Mouse (Mus musculus) stomach, embryonic 15.5 days (tissue): Measurements from ENCODE around the gene Atp2b4. TPM values are rescaled to one million over a fixed set of nuclear protein-coding genes. Genes with fewer than 3 reads are reported as not detected.
A peak's percentile ranks its signal among the peaks of the same experiment; 100 is the strongest.

ENCODE experiments used
- ATAC-seq: fragments of 200-750 bp; cut with Nextera tagmentation; 2 replicates; pipeline ENCODE4 v1.8.0; 2017; ENCODE audit warnings: low read depth, moderate number of reproducible peaks, moderate TSS enrichment; ENCODE audit not compliant: insufficient read depth, low FRiP score
- H3K27ac ChIP-seq: fragments of 300-500 bp; sonication (generic); 2 replicates; pipeline ENCODE4 v1.5.1; 2015; ENCODE audit warnings: mild to moderate bottlenecking, inconsistent platforms
- H3K27me3 ChIP-seq: fragments of 300-500 bp; sonication (generic); replicated peaks from 2 replicates; pipeline ENCODE4 v1.6.1; 2015; ENCODE audit warnings: inconsistent platforms
- H3K36me3 ChIP-seq: fragments of 300-500 bp; sonication (generic); 2 replicates; pipeline ENCODE4 v1.6.1; 2015; ENCODE audit warnings: inconsistent platforms
- H3K4me1 ChIP-seq: fragments of 300-500 bp; sonication (generic); 2 replicates; pipeline ENCODE4 v1.6.1; 2015; ENCODE audit warnings: inconsistent platforms
- H3K4me2 ChIP-seq: fragments of 300-500 bp; sonication (generic); 2 replicates; pipeline ENCODE4 v1.6.1; 2015; ENCODE audit warnings: mild to moderate bottlenecking, inconsistent platforms
- H3K4me3 ChIP-seq: fragments of 300-500 bp; sonication (generic); replicated peaks from 2 replicates; pipeline ENCODE4 v1.5.1; 2015; ENCODE audit warnings: inconsistent platforms
- H3K9ac ChIP-seq: fragments of 300-500 bp; sonication (generic); 2 replicates; pipeline ENCODE4 v1.6.1; 2015; ENCODE audit warnings: inconsistent platforms
- H3K9me3 ChIP-seq: fragments of 300-500 bp; sonication (generic); 2 replicates; pipeline ENCODE4 v1.6.1; 2016; ENCODE audit warnings: inconsistent platforms
- WGBS: fragments of 180-500 bp; shearing (Covaris S2); methylation state at CpG from one replicate; pipeline ENCODE4 v1.1.7; 2015; 5-methylcytosine and 5-hydroxymethylcytosine counted together
- polyA plus RNA-seq: library from polyadenylated mRNA; unstranded; fragments of >200 nt; fragmentation: Nextera tagmentation; extraction: Ambion mirVana; gene quantifications from 2 replicates; pipeline ENCODE4 v1.2.1, GENCODE M21; 2015

The Atp2b4 gene
- polyA plus RNA-seq, 1 experiment from 2014 or later, result 22.0 TPM

- Histone ChIP-seq H3K4me2 (no peak overlapping the region), H3K36me3 (no peaks in the 10 kb centered on the region), H3K27ac (no peak overlapping the region), H3K4me3 (no peak overlapping the region), H3K9me3 (no peaks in the 10 kb centered on the region), H3K4me1 (peaks cover 22% of the 10 kb centered on the region; the same call in 1 of the 2 replicates), H3K9ac (no peak overlapping the region), H3K27me3 (no peaks in the 10 kb centered on the region)
- 52% methylated on average over 5 of the region's 5 CpGs for WGBS
- ATAC-seq, result no peak
These were observed 20.3 kb upstream of the Atp2b4 start for GRCm38 (mm10) chr1:133821144-133821543.

GRCm38 (mm10) chr1:133820100-133820499 is 19.3 kb upstream of the Atp2b4 start:
- Histone ChIP-seq H3K4me3 (no peak overlapping the region), H3K4me1 (peaks cover 19% of the 10 kb centered on the region; the same call in 1 of the 2 replicates), H3K36me3 (no peaks in the 10 kb centered on the region), H3K27ac (no peak overlapping the region), H3K9me3 (no peaks in the 10 kb centered on the region), H3K4me2 (no peak overlapping the region), H3K27me3 (no peaks in the 10 kb centered on the region), H3K9ac (no peak overlapping the region)
- 34% methylated on average over 2 of the region's 2 CpGs for WGBS
- no peak for ATAC-seq

GRCm38 (mm10) chr1:133818531-133818930 is 17.7 kb upstream of the Atp2b4 start:
- Histone ChIP-seq H3K27me3 (no peaks in the 10 kb centered on the region), H3K4me2 (no peak overlapping the region), H3K4me1 (peaks cover 18% of the 10 kb centered on the region; the same call in 1 of the 2 replicates), H3K9me3 (no peaks in the 10 kb centered on the region), H3K9ac (no peak overlapping the region), H3K36me3 (no peaks in the 10 kb centered on the region), H3K4me3 (no peak overlapping the region), H3K27ac (no peak overlapping the region)
- WGBS, result 78% methylated on average over 2 of the region's 2 CpGs
- no peak for ATAC-seq

GRCm38 (mm10) chr1:133815747-133816491 is 15.1 kb upstream of the Atp2b4 start:
- ATAC-seq, result peak; percentile 35; the same call in 1 of the 2 replicates
- Histone ChIP-seq H3K4me3 (no peak overlapping the region), H3K9me3 (no peaks in the 10 kb centered on the region)

GRCm38 (mm10) chr1:133809376-133809775 is 8.5 kb upstream of the Atp2b4 start:
- H3K9me3 ChIP-seq, result no peaks in the 10 kb centered on the region
- no peaks in the 10 kb centered on the region for H3K4me1 ChIP-seq
- no peak overlapping the region for H3K4me3 ChIP-seq
- WGBS, result 72% methylated on average over 5 of the region's 5 CpGs
- H3K27ac ChIP-seq, result no peak overlapping the region
- no peaks in the 10 kb centered on the region for H3K27me3 ChIP-seq
- no peak overlapping the region for H3K9ac ChIP-seq
- H3K4me2 ChIP-seq, result no peak overlapping the region
- no peak for ATAC-seq
- no peaks in the 10 kb centered on the region for H3K36me3 ChIP-seq

More at GRCm38 (mm10) chr1:133815747-133816491, 15.1 kb upstream of the Atp2b4 start:
- no peak overlapping the region for H3K9ac ChIP-seq
- H3K4me2 ChIP-seq, result no peak overlapping the region
- H3K4me1 ChIP-seq, result peaks cover 5% of the 10 kb centered on the region; the same call in 1 of the 2 replicates
- H3K36me3 ChIP-seq, result no peaks in the 10 kb centered on the region
- WGBS, result 48% methylated on average over 12 of the region's 12 CpGs
- H3K27ac ChIP-seq, result no peak overlapping the region
- H3K27me3 ChIP-seq, result no peaks in the 10 kb centered on the region

- no peak overlapping the region for H3K4me3 ChIP-seq
- 59% methylated on average over 8 of the region's 8 CpGs for WGBS
- ATAC-seq, result peak; percentile 35; the same call in 1 of the 2 replicates
- H3K36me3 ChIP-seq, result no peaks in the 10 kb centered on the region
- no peaks in the 10 kb centered on the region for H3K27me3 ChIP-seq
- no peak overlapping the region for H3K9ac ChIP-seq
- no peak overlapping the region for H3K27ac ChIP-seq
- no peak overlapping the region for H3K4me2 ChIP-seq
- no peaks in the 10 kb centered on the region for H3K4me1 ChIP-seq
- no peaks in the 10 kb centered on the region for H3K9me3 ChIP-seq
These were observed 7.2 kb upstream of the Atp2b4 start for GRCm38 (mm10) chr1:133808020-133808419.

GRCm38 (mm10) chr1:133801743-133802142 is 902 bp upstream of the Atp2b4 start:
- no peak overlapping the region for H3K4me2 ChIP-seq
- WGBS, result 52% methylated on average over 5 of the region's 5 CpGs
- ATAC-seq, result no peak
- no peaks in the 10 kb centered on the region for H3K9me3 ChIP-seq
- H3K4me1 ChIP-seq, result peaks cover 32% of the 10 kb centered on the region
- H3K27me3 ChIP-seq, result no peaks in the 10 kb centered on the region
- no peak overlapping the region for H3K4me3 ChIP-seq
- no peak overlapping the region for H3K27ac ChIP-seq
- no peaks in the 10 kb centered on the region for H3K36me3 ChIP-seq
- no peak overlapping the region for H3K9ac ChIP-seq

GRCm38 (mm10) chr1:133800512-133800911 is 329 bp downstream of the Atp2b4 start:
- H3K27ac ChIP-seq, result peak overlapping the region; percentile 72
- 0 out of 2 replicates have a peak, but pooled peaks have one; percentile 0 for ATAC-seq
- under 1% methylated on average over 16 of the region's 16 CpGs for WGBS

GRCm38 (mm10) chr1:133799686-133800445 is 975 bp downstream of the Atp2b4 start:
- ATAC-seq, result no peak
- peak overlapping the region; percentile 72; the same call in 1 of the 2 replicates for H3K27ac ChIP-seq

More at GRCm38 (mm10) chr1:133800512-133800911, 329 bp downstream of the Atp2b4 start:
- Histone ChIP-seq H3K27me3 (no peaks in the 10 kb centered on the region), H3K36me3 (0 out of 2 replicates have a peak, but pooled peaks cover 5% of the 10 kb centered on the region), H3K4me1 (peaks cover 32% of the 10 kb centered on the region), H3K9me3 (no peaks in the 10 kb centered on the region), H3K4me3 (peak overlapping the region; percentile 59), H3K4me2 (peak overlapping the region; percentile 91), H3K9ac (peak overlapping the region; percentile 19; the same call in 1 of the 2 replicates)

GRCm38 (mm10) chr1:133798821-133799415 is 1.9 kb downstream of the Atp2b4 start:
- Histone ChIP-seq H3K36me3 (0 out of 2 replicates have a peak, but pooled peaks cover 8% of the 10 kb centered on the region), H3K27me3 (no peaks in the 10 kb centered on the region), H3K27ac (0 out of 2 replicates have a peak overlapping the region, but pooled peaks have one; percentile 72), H3K4me3 (peak overlapping the region; percentile 59), H3K4me1 (peaks cover 32% of the 10 kb centered on the region), H3K9ac (no peak overlapping the region), H3K4me2 (peak overlapping the region; percentile 91), H3K9me3 (no peaks in the 10 kb centered on the region)
- 78% methylated on average over 1 of the region's 1 CpGs for WGBS
- no peak for ATAC-seq

More at GRCm38 (mm10) chr1:133799686-133800445, 975 bp downstream of the Atp2b4 start:
- peak overlapping the region; percentile 91 for H3K4me2 ChIP-seq
- H3K9me3 ChIP-seq, result no peaks in the 10 kb centered on the region
- H3K36me3 ChIP-seq, result 0 out of 2 replicates have a peak, but pooled peaks cover 5% of the 10 kb centered on the region
- no peaks in the 10 kb centered on the region for H3K27me3 ChIP-seq
- peak overlapping the region; percentile 53 for H3K9ac ChIP-seq
- WGBS, result 5% methylated on average over 21 of the region's 21 CpGs
- peak overlapping the region; percentile 59 for H3K4me3 ChIP-seq
- peaks cover 32% of the 10 kb centered on the region for H3K4me1 ChIP-seq

- ATAC-seq, result peak; percentile 80
- Histone ChIP-seq H3K27me3 (no peaks in the 10 kb centered on the region), H3K9me3 (no peaks in the 10 kb centered on the region), H3K27ac (peak overlapping the region; percentile 16; the same call in 1 of the 2 replicates), H3K4me1 (peaks cover 36% of the 10 kb centered on the region), H3K4me3 (peak overlapping the region; percentile 59), H3K9ac (no peak overlapping the region), H3K4me2 (peak overlapping the region; percentile 91), H3K36me3 (0 out of 2 replicates have a peak, but pooled peaks cover 8% of the 10 kb centered on the region)
- WGBS, result 31% methylated on average over 9 of the region's 9 CpGs
These were observed 2.6 kb downstream of the Atp2b4 start for GRCm38 (mm10) chr1:133797979-133798820.
